Mouse (Mus musculus) cerebellum, postnatal 36 days (tissue): ENCODE measurements around the gene Lrch1.

ENCODE experiments used
- DNase-seq, 2 experiments: peaks; one replicate each; pipeline ENCODE4 v3.0.0; 2021 to 2022; ENCODE audit warnings: mixed read lengths in 2 of 2

Gene Lrch1

DNA sequence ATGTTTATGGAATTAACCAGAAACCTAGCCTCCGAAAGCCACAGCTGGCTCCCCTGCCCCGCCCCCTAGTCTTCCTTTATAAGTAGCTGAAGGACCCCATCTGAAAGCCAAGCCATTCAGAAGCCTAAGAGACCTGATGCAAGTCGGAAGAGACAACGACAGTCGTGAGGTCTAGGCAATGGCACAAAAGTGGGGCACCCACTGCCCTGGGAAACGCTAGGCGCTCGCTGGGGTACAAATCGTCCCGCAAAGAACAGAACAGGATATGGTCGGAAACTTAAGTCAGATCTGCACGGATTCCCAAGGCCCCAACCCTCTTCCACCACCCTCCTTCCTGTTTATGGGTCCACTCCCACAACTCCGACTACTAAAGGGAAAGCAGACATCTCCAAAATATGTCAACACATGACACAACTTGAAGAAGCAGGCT lies 1.3 kb downstream of the Lrch1 start:
- no peak for DNase-seq

DNA sequence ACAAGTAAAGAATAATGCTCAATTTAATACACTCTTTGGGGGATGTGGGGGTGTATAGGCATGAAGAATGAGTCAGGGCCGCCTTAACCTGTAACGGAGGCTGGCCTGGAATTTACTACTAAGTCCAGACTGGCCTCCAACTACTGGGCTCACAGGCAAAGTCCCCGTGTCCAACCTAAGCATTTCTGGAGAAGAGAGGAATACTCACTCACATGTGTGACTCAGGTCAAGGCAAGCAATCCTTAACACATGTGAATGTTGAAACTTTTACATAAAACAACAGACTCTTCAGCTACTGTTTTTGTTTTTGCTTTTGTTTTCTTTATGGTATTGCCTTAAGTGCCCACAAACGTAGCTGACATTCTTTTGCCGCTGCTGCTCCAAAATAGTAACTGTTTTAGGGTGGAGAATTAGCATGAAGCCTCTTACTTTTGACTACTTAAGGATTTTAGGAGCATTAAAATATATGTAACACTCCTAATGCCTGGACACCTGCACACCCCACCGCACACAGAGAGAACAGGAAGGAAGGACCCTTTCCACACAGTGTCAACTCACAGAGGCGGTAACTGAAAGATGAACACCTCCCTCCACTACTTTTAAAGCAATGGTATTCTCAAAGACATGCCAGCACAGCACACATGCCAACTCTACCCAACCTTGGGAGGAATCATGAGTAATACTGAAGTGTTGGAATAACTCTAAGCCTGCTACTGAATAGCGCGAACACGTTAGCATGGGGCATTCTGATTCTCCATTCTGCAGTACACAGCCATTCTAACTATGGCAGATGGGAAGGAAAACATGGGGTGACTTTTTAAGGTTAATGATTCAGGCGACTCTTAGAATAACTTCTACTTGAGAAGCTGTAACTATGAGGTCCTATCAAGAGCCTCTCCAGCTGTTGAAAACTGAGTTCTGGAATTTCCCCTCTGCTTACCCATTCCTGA lies 2.1 kb downstream of the Lrch1 start:
- no peak for DNase-seq

DNA sequence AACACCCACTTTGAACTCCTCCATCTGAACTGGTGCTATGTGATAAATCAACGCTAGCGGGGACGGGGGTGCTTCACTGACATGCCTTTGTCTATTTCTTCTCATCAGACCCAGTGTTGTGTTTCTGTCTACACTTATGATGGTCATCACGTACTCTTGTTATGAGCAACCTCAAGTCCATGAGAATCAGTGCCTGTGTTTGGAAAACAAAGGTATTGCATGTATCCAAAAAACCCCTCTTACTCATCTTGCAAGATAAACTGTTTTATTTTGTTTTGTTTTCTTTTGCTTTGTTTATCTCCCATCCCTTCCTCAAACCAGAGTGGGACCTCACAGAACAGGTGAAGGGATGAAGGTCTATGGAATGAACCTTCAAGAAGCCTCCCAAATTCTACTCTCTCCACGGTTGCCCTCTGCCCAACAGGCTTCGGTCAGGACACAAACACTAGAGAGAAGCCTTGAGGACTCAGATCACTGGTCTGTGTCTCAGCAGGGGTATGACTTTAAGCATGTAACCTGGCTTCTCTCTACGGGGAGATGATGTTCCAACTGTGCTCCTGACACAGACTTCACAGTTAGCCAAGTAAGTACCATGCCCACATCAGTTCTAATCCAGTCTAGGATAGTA lies 3.4 kb downstream of the Lrch1 start:
- no peak for DNase-seq

DNA sequence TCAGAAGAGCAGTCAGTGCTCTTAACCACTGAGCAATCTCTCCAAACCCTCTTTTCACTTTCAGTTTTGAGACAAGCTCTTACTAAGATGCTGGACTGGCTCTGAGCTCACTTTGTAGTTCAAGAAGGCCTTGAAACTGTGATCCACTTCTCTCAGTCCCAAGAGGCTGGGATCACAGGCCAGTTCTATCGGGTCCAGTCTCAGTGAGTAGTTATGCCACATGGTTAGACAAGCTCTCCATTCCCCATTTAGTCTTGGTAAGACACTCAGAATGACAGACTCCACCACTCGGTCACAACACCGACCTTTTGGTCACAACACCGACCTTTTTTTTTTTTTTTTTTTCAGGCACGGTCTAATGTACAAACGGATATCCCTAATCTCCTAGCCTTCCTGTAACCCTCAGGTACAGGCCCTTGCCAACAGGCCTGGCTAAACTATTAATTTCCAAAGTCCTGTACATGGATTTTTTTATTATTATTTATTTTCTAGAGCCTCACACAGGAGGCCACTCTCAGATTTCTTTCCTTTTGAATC lies 4.0 kb downstream of the Lrch1 start:
- no peak for DNase-seq

DNA sequence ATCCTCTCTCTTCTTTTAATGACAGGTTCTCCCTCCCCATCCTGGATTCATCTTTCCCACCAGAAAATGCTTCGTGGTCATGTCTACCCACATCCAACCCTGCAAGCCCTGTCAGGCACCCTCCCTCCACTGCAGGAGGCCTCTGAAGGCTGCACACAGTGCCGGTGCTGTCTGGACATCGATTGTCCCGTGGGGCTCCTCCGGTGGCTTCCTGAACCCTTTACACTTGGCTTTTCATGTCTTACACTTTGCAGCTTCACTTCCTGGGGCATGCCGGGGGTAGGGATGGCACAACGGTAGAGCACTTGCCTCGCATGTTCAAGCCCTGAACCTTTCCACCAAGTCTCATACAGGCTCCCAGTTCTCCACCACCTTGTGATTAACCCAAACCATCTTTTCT lies 4.7 kb downstream of the Lrch1 start:
- DNase-seq: no peak

DNA sequence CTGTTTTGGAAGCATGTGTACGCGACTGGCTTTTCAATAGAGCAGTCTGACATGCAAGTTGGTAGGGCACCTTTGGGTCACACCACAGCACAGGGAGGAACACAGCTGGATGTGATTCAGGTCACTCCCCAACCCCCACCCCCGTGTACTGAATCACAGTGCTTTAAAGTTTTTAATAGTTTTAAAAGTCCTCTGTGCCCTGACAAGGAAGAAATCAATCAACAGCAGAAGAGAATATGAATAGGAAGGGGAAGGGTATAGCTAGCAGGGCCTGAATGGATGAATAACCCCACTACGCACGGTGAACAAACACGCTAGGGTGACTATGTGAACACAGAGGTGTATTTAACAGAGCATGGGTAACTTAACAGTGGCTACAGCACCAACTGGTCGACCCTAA lies 6.1 kb downstream of the Lrch1 start:
- no peak for DNase-seq

DNA sequence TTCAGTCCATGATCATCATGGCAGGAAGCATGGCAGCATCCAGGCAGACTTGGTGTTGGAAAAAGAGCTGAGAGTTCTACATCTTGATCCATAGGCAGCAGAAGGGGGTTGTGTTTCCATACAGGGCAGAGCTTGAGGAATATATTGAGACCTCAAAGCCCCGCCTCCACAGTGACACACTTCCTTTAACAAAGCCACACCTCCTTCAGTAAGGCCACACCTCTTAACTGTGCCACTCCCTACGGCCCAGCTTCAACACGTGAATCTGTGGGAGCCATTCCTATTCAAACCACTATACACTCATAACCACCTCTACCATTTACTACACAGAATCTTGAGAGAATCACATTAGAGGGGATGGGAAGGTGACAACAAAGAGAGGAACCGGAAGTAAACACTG lies 6.9 kb downstream of the Lrch1 start:
- DNase-seq: no peak

DNA sequence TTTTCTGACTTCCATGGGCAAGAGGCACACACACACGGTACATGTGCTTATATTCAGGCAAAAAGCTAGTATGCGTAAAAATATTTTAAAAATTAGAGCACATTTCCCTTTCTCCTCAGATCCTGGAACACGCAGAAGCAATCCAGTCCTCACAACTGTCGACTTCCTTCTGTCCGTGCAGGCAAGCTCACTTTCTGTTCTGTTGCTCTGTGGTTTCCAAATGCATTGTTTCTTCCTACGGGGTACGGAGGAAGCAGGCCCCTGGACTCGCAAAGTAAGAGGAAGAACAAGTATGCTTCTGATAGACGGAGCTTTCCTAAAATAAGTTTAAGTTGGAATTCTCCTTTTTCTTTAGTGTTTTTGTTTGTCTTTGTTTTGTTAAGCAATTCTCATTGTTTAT lies 8.3 kb downstream of the Lrch1 start:
- DNase-seq: no peak

DNA sequence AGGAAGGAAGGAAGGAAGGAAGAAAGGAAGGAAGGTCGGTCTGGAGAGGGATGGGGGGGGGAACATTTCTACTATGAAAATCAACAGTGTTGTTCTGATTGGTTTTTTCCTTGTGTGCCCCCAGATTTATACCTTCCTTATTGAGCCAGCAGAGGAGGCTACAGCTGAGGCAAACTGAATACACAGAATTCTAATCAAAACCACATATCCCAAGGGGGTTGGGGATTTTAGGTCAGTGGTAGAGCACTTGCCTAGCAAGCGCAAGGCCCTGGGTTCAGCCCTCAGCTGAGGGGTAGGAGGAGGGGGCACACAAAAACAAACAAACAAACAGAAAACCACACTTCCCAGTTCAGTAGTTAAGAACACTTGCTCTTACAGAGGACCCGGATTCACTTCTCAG lies 8.8 kb downstream of the Lrch1 start:
- DNase-seq: no peak

DNA sequence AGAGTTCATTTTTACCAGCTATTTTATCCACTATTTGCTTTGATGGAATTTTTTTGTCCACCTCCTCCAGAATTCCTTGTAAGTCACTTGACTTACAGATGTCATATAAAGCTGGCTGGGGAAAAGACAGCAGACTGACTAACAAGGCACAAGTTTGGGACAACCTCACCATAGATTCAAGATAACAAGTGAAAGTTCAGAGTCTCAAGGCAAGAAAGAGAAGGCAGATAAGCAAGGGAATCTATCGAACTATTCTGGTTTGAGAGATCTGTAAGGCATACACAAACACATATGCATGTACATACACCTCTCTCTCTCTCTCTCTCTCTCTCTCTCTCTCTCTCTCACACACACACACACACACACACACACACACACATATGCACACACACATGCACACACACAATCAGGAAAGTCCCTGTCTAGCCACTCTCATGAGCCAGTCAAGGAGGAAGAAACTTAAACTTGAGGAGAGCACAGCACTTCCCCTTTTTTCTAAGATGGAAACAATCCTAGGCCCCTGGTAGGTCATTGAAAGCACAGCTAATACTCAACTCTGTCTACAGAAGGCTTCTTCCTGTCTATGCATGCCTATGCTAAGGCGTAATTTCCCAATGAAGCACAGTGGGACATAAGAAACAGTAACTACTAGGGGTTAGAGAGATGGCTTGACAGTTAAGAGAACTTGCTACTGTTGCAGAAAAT lies 11.0 kb downstream of the Lrch1 start:
- no peak for DNase-seq

DNA sequence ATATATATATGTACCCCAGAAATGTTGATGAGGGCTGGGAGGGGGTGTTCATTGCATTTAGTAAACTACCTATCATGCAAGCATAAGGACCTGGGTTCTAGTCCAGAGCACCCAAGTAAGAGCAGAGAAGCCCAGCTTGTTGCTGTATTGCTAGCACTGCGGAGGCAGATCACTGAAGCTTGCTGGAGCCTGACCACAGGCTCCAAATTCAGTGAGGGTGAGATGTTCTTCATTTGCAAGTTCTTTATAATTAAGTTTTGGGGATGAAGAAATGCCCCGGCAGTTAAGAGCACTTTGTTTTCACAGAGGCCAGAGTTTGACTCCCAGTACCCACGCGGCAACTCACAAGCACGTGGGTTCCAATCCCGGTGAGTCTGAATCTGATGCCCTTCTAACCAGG lies 12.6 kb downstream of the Lrch1 start:
- DNase-seq: no peak

DNA sequence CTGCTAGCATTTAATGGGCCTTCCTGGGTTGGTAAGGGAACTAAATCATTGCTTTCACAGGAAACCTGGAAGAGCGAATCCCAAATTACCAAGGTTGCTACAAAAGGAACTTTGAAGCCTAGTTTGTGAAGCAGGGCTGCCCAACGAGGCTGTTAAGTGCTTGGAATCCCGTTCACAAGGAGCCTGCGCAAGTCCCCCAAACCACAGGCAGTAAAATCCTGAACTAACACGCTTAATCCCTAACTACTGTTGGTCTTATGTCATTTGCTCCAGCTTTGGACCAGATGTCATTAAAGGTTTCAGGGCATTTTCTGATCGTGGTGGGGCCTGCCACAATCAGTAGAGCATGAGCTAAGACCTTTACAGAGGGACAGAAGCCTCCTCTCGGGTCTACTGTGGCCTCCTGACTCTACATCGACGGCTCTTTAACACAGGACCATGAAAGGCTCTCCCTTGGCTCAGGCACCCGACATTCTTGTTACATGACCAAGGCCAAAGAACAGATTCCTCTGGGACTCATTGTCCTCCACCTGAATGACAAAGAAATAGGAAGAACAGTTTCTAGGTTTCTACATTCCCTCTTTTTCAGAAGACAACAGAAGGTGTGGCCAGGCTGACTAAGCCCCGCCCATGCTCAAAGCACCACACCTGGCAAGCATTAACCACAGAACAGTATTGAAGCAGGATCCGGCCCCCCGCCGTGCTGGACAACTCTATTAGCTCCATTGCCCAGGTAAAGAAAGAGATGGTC lies 13.5 kb downstream of the Lrch1 start:
- no peak for DNase-seq

DNA sequence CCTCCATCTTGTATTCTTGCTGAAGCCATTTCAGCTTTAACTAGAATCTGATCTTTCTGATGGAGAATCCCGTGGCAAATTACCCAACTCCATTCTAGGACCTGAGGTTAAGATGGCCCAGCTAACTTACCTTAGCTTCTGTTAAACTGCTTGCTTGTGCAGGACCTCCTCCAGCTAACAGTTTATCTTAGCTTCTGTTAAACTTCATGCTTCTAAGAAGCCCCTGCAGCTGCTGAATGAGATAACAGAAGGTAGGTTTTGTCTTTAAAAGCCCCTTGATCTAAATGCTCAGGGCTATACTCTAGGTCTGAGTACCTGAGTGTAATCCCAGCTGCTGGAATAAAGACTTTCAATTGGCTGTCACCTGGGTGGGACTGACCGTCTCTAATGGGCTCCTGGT lies 17.9 kb downstream of the Lrch1 start:
- DNase-seq: no peak

DNA sequence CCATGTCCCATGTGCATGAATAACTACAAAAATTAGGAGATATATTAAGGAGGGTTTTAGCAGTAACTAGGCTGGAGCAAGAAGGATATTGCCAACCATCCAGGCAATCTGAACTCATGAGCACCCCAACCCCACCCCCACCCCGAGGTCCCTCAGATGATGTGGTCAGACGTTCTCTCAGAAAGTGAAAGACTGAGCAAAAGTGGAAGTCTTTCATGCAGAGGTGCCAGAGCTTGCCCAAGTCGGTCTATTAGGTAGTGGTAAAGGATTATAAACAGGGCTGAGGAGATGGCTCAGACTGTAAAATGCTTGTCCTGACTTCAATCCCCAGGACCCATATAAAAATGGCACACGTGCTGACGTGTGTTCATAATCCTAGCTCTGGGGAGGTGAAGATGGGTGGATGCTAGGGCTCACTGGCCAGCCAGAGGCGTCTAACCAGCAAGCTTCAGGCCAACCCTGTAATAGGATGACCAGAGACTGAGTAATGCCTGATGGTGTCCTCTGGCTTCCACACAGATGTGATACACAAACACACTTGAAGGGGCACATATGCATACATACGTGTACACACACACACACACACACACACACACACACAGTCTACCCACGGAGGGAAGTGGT lies 18.8 kb downstream of the Lrch1 start:
- DNase-seq: no peak

DNA sequence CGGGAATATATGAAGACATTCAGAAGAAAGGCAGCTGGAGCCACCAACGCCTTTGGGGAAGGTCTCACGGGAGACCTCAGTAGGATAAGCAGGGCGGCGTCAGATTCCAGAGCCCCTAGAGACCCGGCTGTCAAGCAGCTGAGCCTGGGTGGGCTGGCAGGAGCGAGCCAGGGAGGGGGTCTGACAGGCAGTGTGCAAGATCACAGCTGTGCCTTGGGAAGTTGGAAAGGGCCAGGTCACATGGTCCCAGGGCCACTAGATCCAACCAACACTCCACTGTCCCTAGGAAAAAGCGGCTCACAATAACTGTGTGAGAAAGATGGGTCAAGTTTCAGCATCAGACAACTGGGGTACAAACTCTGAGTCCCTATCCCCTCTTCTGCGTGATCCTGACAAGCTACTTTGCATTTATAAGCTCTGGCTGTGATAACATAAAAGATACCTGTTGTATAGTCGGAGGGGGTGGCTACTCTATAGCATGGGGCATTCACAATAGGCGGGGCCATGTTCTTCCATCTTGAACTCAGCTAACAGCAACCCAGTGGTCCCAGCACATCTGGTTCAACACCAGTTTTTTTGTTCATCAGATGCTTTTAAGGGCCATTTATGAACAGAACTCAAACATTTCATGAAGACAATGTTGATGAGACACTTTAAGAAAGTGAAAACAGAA lies 20.6 kb downstream of the Lrch1 start:
- DNase-seq: no peak

DNA sequence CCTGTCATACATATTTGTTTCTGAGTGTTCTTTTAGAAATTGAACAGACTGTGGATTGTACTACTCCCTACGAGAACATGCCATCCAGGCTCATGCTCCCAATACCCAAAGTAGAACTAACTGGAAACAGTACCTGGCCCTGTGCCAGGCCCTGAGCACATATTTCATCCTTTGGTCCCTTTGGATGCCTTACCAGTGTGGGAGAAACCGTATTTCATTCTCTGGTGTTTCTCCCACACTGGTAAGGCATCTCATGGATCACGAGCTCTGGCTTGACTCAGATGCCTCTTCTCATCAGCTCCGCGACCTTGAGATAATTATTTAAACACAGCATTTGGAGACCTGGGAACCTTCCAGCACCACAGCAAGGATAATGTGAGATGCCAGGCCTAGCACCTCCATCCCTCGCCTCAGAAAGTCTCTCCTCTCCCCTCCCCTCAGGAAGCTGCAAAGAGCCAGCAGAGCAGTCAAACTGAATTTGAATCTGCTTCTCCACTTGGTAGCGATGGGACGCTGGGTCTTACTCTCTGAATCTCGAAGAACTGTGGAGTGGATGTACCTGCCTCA lies 21.6 kb downstream of the Lrch1 start:
- DNase-seq: no peak

DNA sequence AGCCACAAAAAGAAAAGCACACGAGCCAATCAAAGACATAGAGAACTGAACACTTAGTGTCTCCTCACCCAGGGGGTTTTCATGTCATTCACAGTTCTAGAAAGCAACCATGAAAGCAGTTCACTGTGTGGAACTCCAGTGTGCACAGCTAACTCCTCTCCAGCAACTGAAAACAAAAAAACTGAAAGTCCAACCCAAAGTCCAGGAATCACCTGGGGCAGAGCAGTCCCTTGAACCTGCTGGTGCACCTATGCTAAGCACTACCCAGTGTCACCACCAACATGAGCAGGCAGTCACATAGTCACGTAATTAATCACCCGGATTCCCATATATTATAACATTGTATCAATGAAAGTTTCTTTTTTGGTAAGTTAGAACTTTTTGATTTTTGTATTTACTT lies 23.2 kb downstream of the Lrch1 start:
- DNase-seq: no peak

DNA sequence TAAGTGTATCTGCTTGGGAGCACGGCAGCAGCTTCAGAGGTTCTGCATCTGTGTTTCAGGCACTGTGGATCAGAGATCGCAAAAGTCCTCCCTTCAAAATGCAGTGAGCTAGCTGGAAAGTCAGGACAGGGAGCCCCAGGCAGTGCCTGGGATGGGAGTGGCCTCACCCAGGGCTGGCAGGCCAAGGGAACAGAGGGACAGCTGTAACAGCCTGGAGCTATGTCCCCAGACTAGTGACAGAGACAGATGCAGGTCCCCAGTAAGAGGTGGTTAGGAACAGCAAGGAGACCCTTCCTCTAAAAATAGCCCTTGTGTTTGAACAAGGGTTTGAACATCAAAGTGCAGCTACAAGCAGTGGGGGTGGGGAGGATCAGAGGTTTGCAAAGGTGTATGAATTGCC lies 23.6 kb downstream of the Lrch1 start:
- DNase-seq: no peak

DNA sequence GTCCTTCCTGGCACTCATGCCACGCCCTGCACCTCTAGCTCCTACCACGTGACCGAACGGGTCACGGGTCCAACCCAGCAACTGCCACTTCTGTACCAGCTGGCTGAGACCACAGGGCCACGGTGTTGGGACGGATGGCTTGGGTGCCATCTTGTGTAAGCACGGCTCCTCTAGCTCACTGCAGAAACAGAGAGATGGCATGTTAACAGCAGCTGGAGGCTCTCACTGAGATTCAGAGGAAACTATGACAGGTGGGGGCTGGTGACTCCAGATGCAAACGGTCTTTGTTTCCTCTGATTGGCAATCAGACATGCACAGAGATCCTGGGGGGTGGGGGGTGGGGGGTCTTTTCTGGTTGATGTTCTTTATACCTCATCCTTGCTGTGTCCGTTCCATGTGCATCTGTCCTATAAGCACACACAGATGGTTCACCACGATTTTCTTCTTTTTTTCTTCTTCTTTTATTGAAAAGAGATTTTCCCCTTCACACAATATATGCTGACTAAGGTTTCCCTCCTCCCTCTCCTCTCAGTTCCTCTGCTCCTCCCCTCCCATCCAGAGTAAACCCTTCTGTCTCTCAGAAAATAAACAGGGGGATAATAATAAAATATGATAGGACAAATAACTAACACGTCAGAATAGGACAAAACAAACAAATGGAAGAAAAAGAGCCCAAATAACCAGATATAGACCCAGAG lies 25.5 kb downstream of the Lrch1 start:
- DNase-seq: no peak

DNA sequence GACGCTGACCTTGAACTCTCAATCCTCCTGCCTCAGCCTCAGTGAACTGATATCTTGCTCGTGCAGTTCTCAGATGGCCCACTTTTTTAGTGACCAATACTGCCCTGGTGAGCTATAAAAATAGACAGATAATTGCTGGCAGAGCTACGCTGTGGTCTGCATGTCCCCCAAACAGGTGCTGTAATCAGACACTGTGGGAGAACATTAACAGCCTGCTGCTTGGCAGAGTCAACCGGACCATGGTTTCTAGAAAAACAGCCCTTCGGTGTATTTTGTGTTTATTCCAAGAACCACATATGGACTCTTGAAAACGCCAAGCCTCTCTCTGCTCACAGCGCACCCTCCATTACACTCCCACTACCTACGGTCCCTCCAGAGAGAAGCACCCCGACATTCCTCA lies 26.2 kb downstream of the Lrch1 start:
- no peak for DNase-seq

DNA sequence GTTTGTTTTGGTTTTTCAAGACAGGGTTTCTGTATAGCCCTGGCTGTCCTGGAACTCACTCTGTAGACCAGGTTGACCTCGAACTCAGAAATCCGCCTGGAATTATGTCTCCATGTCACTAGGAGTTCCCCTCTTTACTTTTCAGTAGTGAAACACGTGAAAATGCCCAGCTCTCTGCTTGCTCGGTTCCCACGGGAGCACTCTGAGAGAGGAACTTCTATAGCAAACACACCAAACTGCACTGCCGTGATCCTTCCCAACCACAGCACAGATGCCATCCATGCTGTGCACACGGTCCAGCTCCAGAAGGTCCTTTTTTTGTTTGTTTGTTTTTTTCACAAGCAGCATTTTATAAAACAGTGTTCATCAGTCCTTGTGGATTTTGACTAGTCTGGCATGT lies 28.5 kb downstream of the Lrch1 start:
- DNase-seq: no peak
